Mouse (Mus musculus) liver, embryonic 14.5 days (tissue): ENCODE measurements around the gene Galns.

Experiments used
- CTCF ChIP-seq: IDR thresholded peaks from 2 replicates; pipeline ENCODE4 v1.5.1; 2016; ENCODE audit warnings: antibody characterized with exemption, low read depth, control low read depth
- EP300 ChIP-seq: IDR thresholded peaks from 2 replicates; pipeline ENCODE4 v1.6.1; 2016; ENCODE audit warnings: antibody characterized with exemption, low read depth

- no peak for TF ChIP-seq CTCF
- TF ChIP-seq EP300 = no peak
These were observed 6.6 kb downstream of the Galns start for GRCm38 (mm10) chr8:122604640-122605039.
